Mouse (Mus musculus): ENCODE measurements around the gene Pias1.

Gene Pias1

GRCm38 (mm10) chr9:62987824-62988223 lies at the start of gene Pias1:
TSS of gene Pias1 (minus strand) at chr9:62987924.
- in situ Hi-C loops (cut with MboI; ENCODE audit: low pct_unique_long_range_greater_than_20kb in 1 of 2, low sequenced_read_pairs in 2 of 2, unreplicated experiment in 1 of 2), result no loop called here

GRCm38 (mm10) chr9:63035431-63035830 lies 47.7 kb upstream of the Pias1 start:
- in situ Hi-C loops (cut with MboI; ENCODE audit: low pct_unique_long_range_greater_than_20kb in 1 of 2, low sequenced_read_pairs in 2 of 2, unreplicated experiment in 1 of 2), result no loop called here

- in situ Hi-C loops (cut with MboI; ENCODE audit: low pct_unique_long_range_greater_than_20kb in 1 of 2, low sequenced_read_pairs in 2 of 2, unreplicated experiment in 1 of 2), result no loop called here
Observed at GRCm38 (mm10) chr9:63031011-63031782, 43.5 kb upstream of the Pias1 start.

GRCm38 (mm10) chr9:63022486-63022885 lies 34.8 kb upstream of the Pias1 start:
- in situ Hi-C loops (cut with MboI; ENCODE audit: low pct_unique_long_range_greater_than_20kb in 1 of 2, low sequenced_read_pairs in 2 of 2, unreplicated experiment in 1 of 2), result no loop called here

- in situ Hi-C loops (cut with MboI; ENCODE audit: low pct_unique_long_range_greater_than_20kb in 1 of 2, low sequenced_read_pairs in 2 of 2, unreplicated experiment in 1 of 2), result no loop called here
Observed at GRCm38 (mm10) chr9:63007371-63007770, 19.6 kb upstream of the Pias1 start.

GRCm38 (mm10) chr9:63006081-63006820 lies 18.5 kb upstream of the Pias1 start:
- in situ Hi-C loops (cut with MboI; ENCODE audit: low pct_unique_long_range_greater_than_20kb in 1 of 2, low sequenced_read_pairs in 2 of 2, unreplicated experiment in 1 of 2), result no loop called here

- in situ Hi-C loops (cut with MboI; ENCODE audit: low pct_unique_long_range_greater_than_20kb in 1 of 2, low sequenced_read_pairs in 2 of 2, unreplicated experiment in 1 of 2), result no loop called here
Observed at GRCm38 (mm10) chr9:62998561-62998960, 10.8 kb upstream of the Pias1 start.

GRCm38 (mm10) chr9:62997626-62998025 lies 9.9 kb upstream of the Pias1 start:
- in situ Hi-C loops (cut with MboI; ENCODE audit: low pct_unique_long_range_greater_than_20kb in 1 of 2, low sequenced_read_pairs in 2 of 2, unreplicated experiment in 1 of 2), result no loop called here

- in situ Hi-C loops (cut with MboI; ENCODE audit: low pct_unique_long_range_greater_than_20kb in 1 of 2, low sequenced_read_pairs in 2 of 2, unreplicated experiment in 1 of 2), result no loop called here
Observed at GRCm38 (mm10) chr9:62995186-62995585, 7.5 kb upstream of the Pias1 start.

GRCm38 (mm10) chr9:62990134-62990533 lies 2.4 kb upstream of the Pias1 start:
- in situ Hi-C loops (cut with MboI; ENCODE audit: low pct_unique_long_range_greater_than_20kb in 1 of 2, low sequenced_read_pairs in 2 of 2, unreplicated experiment in 1 of 2), result no loop called here

GRCm38 (mm10) chr9:62980777-62981202 lies 6.9 kb downstream of the Pias1 start:
- in situ Hi-C loops (cut with MboI; ENCODE audit: low pct_unique_long_range_greater_than_20kb in 1 of 2, low sequenced_read_pairs in 2 of 2, unreplicated experiment in 1 of 2), result no loop called here

- in situ Hi-C loops (cut with MboI; ENCODE audit: low pct_unique_long_range_greater_than_20kb in 1 of 2, low sequenced_read_pairs in 2 of 2, unreplicated experiment in 1 of 2), result no loop called here
Observed at GRCm38 (mm10) chr9:62980162-62980776, 7.5 kb downstream of the Pias1 start.

- in situ Hi-C loops (cut with MboI; ENCODE audit: low pct_unique_long_range_greater_than_20kb in 1 of 2, low sequenced_read_pairs in 2 of 2, unreplicated experiment in 1 of 2), result no loop called here
Observed at GRCm38 (mm10) chr9:62979461-62980161, 8.1 kb downstream of the Pias1 start.

GRCm38 (mm10) chr9:62977152-62977551 lies 10.6 kb downstream of the Pias1 start:
- in situ Hi-C loops (cut with MboI; ENCODE audit: low pct_unique_long_range_greater_than_20kb in 1 of 2, low sequenced_read_pairs in 2 of 2, unreplicated experiment in 1 of 2), result no loop called here

GRCm38 (mm10) chr9:62975830-62976229 lies 11.9 kb downstream of the Pias1 start:
- in situ Hi-C loops (cut with MboI; ENCODE audit: low pct_unique_long_range_greater_than_20kb in 1 of 2, low sequenced_read_pairs in 2 of 2, unreplicated experiment in 1 of 2), result no loop called here

- in situ Hi-C loops (cut with MboI; ENCODE audit: low pct_unique_long_range_greater_than_20kb in 1 of 2, low sequenced_read_pairs in 2 of 2, unreplicated experiment in 1 of 2), result no loop called here
Observed at GRCm38 (mm10) chr9:62974439-62974838, 13.3 kb downstream of the Pias1 start.

GRCm38 (mm10) chr9:62972073-62972745 lies 15.5 kb downstream of the Pias1 start:
- in situ Hi-C loops (cut with MboI; ENCODE audit: low pct_unique_long_range_greater_than_20kb in 1 of 2, low sequenced_read_pairs in 2 of 2, unreplicated experiment in 1 of 2), result no loop called here

GRCm38 (mm10) chr9:62970345-62970744 lies 17.4 kb downstream of the Pias1 start:
- in situ Hi-C loops (cut with MboI; ENCODE audit: low pct_unique_long_range_greater_than_20kb in 1 of 2, low sequenced_read_pairs in 2 of 2, unreplicated experiment in 1 of 2), result no loop called here
